Mouse (Mus musculus) erythroblast, embryonic 14.5 days (primary cell): Measurements from ENCODE around the gene Cdk4.

Experiments used
- GATA1 ChIP-seq: IDR thresholded peaks from 2 replicates; pipeline ENCODE4 v1.6.1; 2012; ENCODE audit warnings: low read length, inconsistent platforms, mixed read lengths
- TAL1 ChIP-seq: IDR thresholded peaks from 3 replicates; pipeline ENCODE4 v1.6.1; 2012; ENCODE audit warnings: low read length, inconsistent platforms, mixed read lengths

GRCm38 (mm10) chr10:127017071-127017470 lies 46.3 kb upstream of the Cdk4 start:
- TF ChIP-seq GATA1 (no peak), TAL1 (no peak)
